Mouse (Mus musculus) MN1 (cell line): Measurements from ENCODE around the gene Nudt16l1.

ENCODE experiments used
- DNase-seq: peaks from one replicate; pipeline ENCODE4 v3.0.0-alpha.2; 2016; ENCODE audit warnings: low spot score

The Nudt16l1 gene

GRCm38 (mm10) chr16:4913783-4914735, 24.5 kb upstream of the Nudt16l1 start:
- peak; percentile 81 for DNase-seq

GRCm38 (mm10) chr16:4915931-4916330, 22.6 kb upstream of the Nudt16l1 start:
- no peak for DNase-seq

DNA sequence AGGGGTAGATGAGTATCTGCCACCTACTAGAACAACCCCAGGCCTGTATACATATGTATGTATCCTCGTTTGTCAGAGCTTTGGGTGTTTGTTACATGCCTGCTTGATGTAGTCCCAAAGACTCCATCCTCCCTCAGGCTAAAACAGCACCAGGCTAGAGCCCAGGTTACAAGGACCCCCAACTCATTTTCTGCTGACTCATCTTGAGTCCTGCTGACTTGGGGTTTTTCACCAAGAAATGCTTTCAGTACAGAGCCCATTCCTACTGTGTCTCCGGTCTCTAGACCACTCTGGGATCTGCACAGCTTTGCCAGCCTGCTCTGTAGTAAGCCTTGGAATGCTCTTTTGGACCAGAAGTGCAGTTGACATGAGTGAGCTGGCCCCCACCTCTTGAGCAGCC, 22.0 kb upstream of the Nudt16l1 start:
- DNase-seq: no peak

DNA sequence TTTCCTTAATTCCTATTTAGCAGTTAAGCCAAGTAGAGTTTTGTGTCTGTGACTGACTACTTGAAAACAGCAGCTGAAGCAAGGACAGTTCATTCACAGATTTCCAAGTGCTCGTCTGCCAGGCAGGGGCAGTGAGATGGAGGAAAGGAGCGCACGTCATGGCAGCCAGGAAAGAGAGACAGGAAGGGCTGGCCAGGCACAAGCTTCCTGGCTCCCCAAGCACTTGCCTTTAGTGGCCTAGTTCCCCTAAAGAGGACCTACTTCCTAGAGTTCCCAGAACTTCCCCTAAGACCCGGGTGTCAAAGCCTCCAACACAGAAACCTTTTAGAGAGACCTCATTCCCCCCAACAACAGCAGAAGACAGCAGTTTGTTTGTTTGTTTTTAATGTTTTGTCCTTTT, 18.0 kb upstream of the Nudt16l1 start:
- no peak for DNase-seq

DNA sequence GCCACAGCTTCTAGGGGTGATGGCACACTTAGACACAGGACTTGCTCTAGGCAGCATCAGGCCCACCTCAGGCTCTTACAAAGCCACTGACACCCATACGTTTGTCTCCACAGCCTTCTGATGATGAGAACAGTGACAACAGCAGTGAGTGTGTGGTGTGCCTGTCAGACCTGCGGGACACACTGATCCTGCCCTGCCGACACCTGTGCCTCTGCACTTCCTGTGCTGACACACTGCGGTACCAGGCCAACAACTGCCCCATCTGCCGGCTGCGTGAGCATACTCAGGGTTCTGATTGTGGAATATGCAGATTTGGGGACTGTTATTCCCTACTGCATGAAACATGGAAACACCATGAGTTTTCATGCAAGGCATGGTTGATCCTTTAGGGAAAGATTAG, 16.1 kb upstream of the Nudt16l1 start:
- DNase-seq: no peak

GRCm38 (mm10) chr16:4923996-4924395, 14.6 kb upstream of the Nudt16l1 start:
- no peak for DNase-seq

- no peak for DNase-seq
Observed at GRCm38 (mm10) chr16:4927967-4928366, 10.6 kb upstream of the Nudt16l1 start.

DNA sequence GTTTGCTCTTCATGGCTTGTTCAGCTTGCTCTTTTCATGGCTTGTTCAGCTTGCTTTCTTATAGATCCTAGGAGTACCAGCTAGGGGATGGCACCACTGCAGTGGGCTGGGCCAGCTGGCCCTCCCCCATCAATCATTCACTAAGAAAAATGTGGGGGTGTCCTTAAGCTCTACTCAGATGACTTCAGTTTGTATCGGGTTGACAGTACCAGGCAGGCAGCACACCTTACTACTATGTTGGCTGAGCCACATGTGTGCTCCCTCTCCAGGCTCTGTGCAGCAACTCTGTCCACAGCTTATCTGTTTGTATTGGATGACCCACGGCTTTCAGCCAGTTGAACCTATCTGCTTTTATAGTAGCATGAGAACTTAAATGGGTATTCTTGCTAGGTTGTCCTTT, 10.1 kb upstream of the Nudt16l1 start:
- no peak for DNase-seq

- no peak for DNase-seq
Observed at GRCm38 (mm10) chr16:4932429-4932828, 6.1 kb upstream of the Nudt16l1 start.

- DNase-seq: no peak
Observed at GRCm38 (mm10) chr16:4935430-4935829, 3.1 kb upstream of the Nudt16l1 start.

DNA sequence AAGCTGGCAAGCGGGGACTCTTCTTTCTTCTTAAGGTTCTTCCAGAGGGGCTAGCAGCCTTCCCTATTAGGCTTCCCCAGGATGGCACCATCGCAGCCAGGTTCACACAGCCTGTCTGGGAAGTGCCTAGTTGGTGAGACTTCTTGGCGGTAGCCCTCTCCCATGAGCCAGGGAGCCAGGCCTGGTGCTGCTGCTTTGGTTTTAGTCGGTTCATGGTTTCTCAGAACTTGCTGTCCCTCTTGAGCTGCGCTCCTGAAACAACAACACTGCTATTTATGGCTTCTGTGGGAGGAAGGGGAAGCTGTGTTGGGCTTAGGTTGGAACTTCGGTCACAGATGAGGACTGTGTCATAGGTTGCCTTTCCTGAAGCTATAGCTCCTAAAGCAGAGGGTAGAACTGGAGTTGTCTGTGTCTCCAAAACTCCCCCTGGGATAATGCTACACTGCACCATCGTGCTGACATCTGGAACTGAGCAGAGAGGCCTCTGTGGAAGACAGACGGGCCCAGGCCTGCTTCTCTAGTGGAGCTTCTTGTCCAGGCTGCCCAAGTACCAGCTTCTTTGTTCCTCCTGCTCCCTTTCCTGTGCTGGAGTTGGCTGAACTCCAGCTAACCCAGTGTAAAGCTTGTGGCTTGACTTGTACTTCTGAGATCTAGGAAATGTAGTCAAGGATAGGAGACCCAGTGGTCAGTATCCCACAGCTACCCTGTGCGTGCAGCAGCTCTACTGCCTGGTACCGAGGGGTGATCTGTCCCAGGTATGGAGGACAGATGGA, 2.4 kb upstream of the Nudt16l1 start:
- DNase-seq: no peak

DNA sequence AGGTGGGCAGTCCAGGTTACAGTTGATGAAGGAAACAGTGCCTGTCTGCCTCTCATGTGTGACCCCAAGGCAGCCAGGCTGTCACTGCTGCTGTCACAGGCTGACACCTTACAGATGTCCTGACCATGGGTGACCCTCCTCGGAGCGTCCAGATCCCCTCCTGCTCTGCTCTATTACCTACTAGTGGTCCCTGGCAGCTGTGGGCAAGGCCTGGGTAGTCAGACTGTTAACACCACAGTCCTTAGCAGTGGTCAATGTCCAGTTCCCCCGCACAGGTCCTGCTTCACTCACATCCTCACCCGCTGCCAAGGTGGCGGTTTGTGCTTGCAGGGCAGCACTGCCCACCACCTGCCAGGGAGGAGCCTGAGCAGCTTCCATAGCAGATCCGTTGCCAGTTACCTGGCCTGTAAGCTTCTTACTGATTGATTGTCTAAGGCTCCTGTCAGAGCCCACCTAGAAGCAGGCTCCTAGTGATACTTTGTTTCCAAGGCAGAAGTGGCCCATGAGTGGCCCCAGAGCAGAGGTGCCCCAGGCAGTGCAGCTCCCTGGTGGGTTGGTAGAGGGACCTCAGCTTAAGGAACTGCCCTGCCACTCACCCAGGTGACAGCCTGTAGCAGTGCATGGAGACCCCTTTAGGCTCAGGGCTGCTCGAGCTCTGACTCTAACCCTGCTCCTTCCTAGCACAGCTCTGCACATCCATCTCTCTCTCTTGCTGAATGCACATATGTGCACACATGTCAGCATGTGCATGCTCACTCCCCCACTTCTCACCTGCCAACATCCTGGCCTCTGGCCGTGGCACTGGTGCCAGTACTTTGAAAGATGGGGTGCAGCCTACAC, 990 bp upstream of the Nudt16l1 start:
- no peak for DNase-seq

- DNase-seq: no peak
Observed at GRCm38 (mm10) chr16:4938989-4939388, 428 bp downstream of the Nudt16l1 start.

DNA sequence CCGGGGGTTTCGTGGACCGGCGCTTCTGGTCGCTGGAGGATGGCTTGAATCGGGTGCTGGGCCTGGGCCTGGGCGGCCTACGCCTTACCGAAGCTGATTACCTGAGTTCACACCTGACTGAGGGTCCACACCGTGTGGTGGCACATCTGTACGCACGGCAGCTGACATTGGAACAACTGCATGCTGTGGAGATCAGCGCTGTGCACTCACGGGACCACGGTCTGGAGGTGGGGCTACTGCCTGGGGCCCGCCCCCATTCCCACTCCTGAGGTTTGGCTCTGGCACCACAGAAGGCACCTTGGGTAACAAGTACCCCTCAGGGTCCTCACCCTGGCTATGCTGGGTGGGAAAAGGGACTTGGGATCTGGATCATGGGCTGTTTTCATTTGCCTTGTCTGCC, 851 bp downstream of the Nudt16l1 start:
- DNase-seq: no peak

- no peak for DNase-seq
Observed at GRCm38 (mm10) chr16:4940311-4940850, 1.8 kb downstream of the Nudt16l1 start.

- no peak for DNase-seq
Observed at GRCm38 (mm10) chr16:4941016-4941415, 2.5 kb downstream of the Nudt16l1 start.

DNA sequence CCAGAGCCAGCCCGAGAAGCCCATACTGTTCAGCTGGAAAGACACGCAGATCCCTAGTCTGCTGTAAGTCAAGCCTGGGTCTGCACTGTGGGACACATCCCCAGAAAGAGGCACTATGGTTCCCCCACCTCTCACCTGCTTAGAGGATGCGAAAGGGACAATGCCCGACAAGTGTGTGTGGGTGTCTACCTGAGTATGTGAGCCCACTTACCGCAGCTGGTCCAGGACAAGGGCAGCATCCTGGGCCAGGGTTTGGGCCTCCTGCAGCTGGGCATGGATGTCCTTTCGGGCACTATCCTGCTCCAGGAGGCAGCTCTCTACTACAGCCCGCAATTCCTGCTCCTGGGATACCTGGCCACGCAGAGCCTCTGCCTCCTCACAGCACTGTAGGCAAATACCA, 4.3 kb downstream of the Nudt16l1 start:
- DNase-seq: no peak

GRCm38 (mm10) chr16:4943431-4943830, 4.9 kb downstream of the Nudt16l1 start:
- no peak for DNase-seq

DNA sequence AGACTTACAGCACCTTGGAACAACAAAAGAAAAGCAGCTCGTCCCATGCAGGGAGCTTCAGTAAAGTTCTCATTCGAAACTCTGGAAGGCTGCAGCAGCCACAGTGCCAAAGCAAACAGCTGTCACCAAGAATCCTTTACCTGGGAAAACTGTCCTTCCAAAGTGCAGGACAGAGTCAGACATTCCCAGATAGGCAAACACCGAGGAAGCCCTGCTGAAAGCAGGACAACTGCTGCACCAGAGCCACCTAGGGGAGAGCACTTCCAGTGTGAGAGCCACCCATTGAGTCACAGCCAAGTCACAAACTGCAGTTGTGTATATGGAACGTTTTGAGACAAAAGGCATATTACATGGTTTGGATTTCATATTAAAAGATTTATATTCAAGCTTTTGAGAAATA, 6.9 kb downstream of the Nudt16l1 start:
- DNase-seq: no peak

- DNase-seq: no peak
Observed at GRCm38 (mm10) chr16:4946155-4946554, 7.6 kb downstream of the Nudt16l1 start.

DNA sequence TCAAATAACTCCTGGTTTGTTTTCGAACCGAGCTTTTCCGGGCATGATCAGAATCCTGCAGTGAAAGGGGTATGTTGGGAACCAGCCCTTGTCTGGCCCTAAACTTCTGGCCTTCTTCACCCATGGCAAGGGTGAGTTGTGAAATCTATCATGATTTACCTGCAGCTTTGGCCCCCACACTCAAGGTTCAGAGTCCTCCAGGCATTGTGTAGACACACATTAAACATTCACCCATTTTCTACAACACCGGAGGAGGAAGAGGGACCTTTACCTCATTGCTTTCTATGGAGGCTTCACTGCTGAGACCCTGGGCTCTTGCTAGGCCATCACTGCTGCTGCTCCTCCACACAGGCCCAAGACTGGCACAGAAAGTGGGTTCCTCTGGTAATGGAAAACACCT, 8.8 kb downstream of the Nudt16l1 start:
- DNase-seq: no peak

DNA sequence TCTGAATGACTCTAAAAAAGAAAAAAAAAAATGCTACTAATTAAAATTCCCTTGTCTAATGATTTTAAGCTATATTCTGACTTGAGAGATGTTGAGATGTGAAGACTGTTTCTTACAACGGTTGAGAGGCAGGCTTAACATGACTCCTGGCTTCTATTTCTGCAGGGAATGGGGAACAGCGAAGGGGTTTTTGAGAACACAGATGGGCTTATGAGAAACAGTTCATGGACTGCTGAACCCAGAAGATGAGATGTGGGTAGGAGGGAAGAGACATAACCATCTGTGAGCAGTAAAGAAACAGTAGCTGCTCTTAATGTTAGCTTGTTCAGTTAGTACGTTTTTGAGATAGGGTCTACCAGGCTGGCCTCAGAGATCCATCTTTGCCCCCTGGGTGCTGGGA, 18.0 kb downstream of the Nudt16l1 start:
- no peak for DNase-seq
